Mouse (Mus musculus) heart, embryonic 14.5 days (tissue): ENCODE data around the gene Thsd4. TPM values are rescaled to one million over a fixed set of nuclear protein-coding genes. Genes with fewer than 3 reads are reported as not detected.
A peak's percentile ranks its signal among the peaks of the same experiment; 100 is the strongest.

Experiments used
- ATAC-seq: fragments of 200-750 bp; cut with Nextera tagmentation; 2 replicates; pipeline ENCODE4 v1.8.0; 2017; ENCODE audit warnings: low read depth, moderate TSS enrichment; ENCODE audit not compliant: insufficient number of reproducible peaks, insufficient read depth, low FRiP score
- H3K27ac ChIP-seq, 2 experiments: fragments of 200-500 bp in 1 of 2; fragments of 300-500 bp in 1 of 2; sonication (generic) in 1 of 2; replicated peaks in 1 of 2; 2 replicates each; pipeline ENCODE4 v1.5.1; 2012 to 2014; ENCODE audit warnings: low read depth in 2 of 2, low read length in 2 of 2, control low read depth in 1 of 2, mild to moderate bottlenecking in 1 of 2, mixed read lengths in 1 of 2; ENCODE audit not compliant: control insufficient read depth in 1 of 2, insufficient read depth in 1 of 2
- H3K27me3 ChIP-seq: fragments of 300-500 bp; sonication (generic); 2 replicates; pipeline ENCODE4 v1.6.1; 2014; ENCODE audit warnings: mild to moderate bottlenecking, low read length, control low read depth; ENCODE audit not compliant: control insufficient read depth, insufficient read depth
- H3K36me3 ChIP-seq: fragments of 300-500 bp; sonication (generic); 2 replicates; pipeline ENCODE4 v1.6.1; 2014; ENCODE audit warnings: mild to moderate bottlenecking, control low read depth, low read length, mixed read lengths; ENCODE audit not compliant: control insufficient read depth, insufficient read depth
- H3K4me1 ChIP-seq, 2 experiments: fragments of 200-500 bp in 1 of 2; fragments of 300-500 bp in 1 of 2; sonication (generic) in 1 of 2; 2 replicates each; pipeline ENCODE4 v1.6.1; 2012 to 2014; ENCODE audit warnings: low read length in 2 of 2, control low read depth in 1 of 2, mixed read lengths in 1 of 2; ENCODE audit not compliant: control insufficient read depth in 2 of 2, insufficient read depth in 2 of 2
- H3K4me2 ChIP-seq: fragments of 300-500 bp; sonication (generic); 2 replicates; pipeline ENCODE4 v1.6.1; 2014; ENCODE audit warnings: mild to moderate bottlenecking, low read length
- H3K4me3 ChIP-seq, 2 experiments: fragments of 200-500 bp in 1 of 2; fragments of 300-500 bp in 1 of 2; sonication (generic) in 1 of 2; 2 replicates each; pipeline ENCODE4 v1.5.1; 2012 to 2014; ENCODE audit warnings: low read length in 2 of 2, mild to moderate bottlenecking in 2 of 2, control low read depth in 1 of 2, low read depth in 1 of 2, moderate library complexity in 1 of 2; ENCODE audit not compliant: control insufficient read depth in 1 of 2, insufficient read depth in 1 of 2
- H3K9ac ChIP-seq: fragments of 300-500 bp; sonication (generic); 2 replicates; pipeline ENCODE4 v1.6.1; 2014; ENCODE audit warnings: mild to moderate bottlenecking, low read length
- H3K9me3 ChIP-seq: fragments of 300-500 bp; sonication (generic); 2 replicates; pipeline ENCODE4 v1.6.1; 2016; ENCODE audit warnings: low read length, control low read depth; ENCODE audit not compliant: control insufficient read depth
- WGBS: fragments of 180-500 bp; shearing (Covaris S2); extraction: QIAGEN DNeasy Blood & Tissue Kit; methylation state at CpG from one replicate; pipeline ENCODE4 v1.1.7; 2014; 5-methylcytosine and 5-hydroxymethylcytosine counted together
- polyA plus RNA-seq: library from polyadenylated mRNA; unstranded; fragments of >200 nt; fragmentation: Nextera tagmentation; extraction: Ambion mirVana; gene quantifications from 2 replicates; pipeline ENCODE4 v1.2.1, GENCODE M21; 2014

Thsd4 gene
- polyA plus RNA-seq: 9.4 and 9.5 TPM in 2 replicates

DNA sequence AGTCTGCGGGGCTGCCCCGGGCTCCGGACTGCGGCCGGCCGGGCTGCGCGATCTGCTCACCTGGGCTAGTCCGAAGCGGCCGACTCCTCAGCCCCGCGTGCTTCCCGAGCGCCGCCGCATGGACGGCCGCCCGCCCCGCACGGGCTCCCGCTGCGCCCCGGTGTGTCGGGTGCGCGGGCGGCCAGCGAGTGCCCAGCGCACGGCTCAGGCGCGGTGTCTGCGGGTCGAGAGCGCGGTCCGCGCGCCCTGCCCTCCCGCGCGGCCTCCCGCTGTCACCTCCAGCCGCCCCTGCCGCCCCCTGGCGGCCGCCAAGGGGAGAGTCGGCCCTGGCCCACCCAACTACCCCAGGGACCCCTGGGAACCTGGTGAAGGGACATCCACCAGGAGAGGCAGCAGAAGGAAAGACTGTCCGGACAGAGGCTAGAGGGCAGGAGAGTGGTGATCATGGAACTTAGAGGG, at the start of gene Thsd4:
Gene Thsd4 (minus strand): TSS at position 241 of the 459 bp plus-strand sequence.
- no peaks in the 10 kb centered on the region for H3K36me3 ChIP-seq

DNA sequence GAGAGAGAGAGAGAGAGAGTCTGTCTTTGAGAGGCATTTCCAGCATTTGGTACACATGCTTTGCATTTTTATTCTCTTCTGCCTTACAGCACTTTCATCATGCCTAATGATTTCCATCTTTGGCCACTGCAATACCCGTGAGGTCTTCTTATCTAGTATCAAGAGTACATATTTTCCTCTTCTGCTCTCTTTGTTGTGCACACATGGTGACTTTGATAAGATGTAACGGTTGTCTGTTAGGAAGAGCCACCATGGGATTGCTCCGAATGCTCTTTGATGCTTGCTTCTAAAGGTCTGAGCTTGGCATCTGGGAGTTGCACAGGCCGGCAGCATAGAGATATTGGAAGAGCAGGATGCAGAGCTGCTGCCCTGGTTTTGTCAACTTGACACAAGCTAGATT, 49.2 kb upstream of the Thsd4 start:
- Histone ChIP-seq H3K4me2 (no peak overlapping the region), H3K27ac (no peak overlapping the region), H3K9ac (no peak overlapping the region), H3K4me3 (no peak overlapping the region), H3K9me3 (peaks cover 6% of the 10 kb centered on the region; the same call in 1 of the 2 replicates), H3K27me3 (no peaks in the 10 kb centered on the region), H3K4me1 (no peaks in the 10 kb centered on the region), H3K36me3 (no peaks in the 10 kb centered on the region)
- 44% methylated on average over 4 of the region's 4 CpGs for WGBS
- no peak for ATAC-seq

More for the DNA sequence above, at the start of gene Thsd4:
- peak within 1 kb of the TSS; percentile 82 for H3K9ac ChIP-seq
- H3K4me2 ChIP-seq: peak within 1 kb of the TSS; percentile 96
- H3K27me3 ChIP-seq: peaks cover 12% of the 10 kb centered on the region
- H3K9me3 ChIP-seq: no peaks in the 10 kb centered on the region
- H3K4me3 ChIP-seq: peak within 1 kb of the TSS; percentile 69 to 81
- 3% methylated on average over 24 of the region's 51 CpGs for WGBS
- H3K4me1 ChIP-seq: peaks cover 34 to 43% of the 10 kb centered on the region in 2 experiments
- peak; percentile 64 for ATAC-seq
- H3K27ac ChIP-seq: no peak within 1 kb of the TSS; a peak in 1 of 4 replicates

DNA sequence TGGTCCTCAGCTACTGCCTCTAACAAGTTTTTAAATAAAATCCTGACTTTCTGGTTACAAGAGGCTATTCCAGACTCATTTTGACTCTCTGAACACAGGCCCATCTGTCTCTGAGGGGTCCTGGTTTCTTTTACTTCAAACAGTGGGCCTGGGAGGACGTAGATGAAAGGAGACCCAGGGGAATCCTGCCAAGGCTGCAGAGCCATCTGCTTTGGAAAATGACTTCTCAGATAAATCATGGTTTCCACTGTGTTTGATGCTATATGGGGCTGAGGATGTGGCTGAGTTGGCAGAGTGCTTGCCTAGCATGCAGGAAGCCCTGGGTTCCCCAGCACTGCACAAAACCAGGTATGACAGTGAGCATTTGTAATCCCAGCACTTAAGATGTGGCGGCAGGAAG, 47.5 kb upstream of the Thsd4 start:
- H3K9ac ChIP-seq: no peak overlapping the region
- no peak for ATAC-seq
- H3K36me3 ChIP-seq: no peaks in the 10 kb centered on the region
- no peak overlapping the region for H3K4me3 ChIP-seq
- peaks cover 6% of the 10 kb centered on the region; the same call in 1 of the 2 replicates for H3K9me3 ChIP-seq
- no peak overlapping the region for H3K4me2 ChIP-seq
- 79% methylated on average over 2 of the region's 2 CpGs for WGBS
- H3K4me1 ChIP-seq: no peaks in the 10 kb centered on the region
- no peaks in the 10 kb centered on the region for H3K27me3 ChIP-seq
- H3K27ac ChIP-seq: no peak overlapping the region

GRCm38 (mm10) chr9:60563809-60564208, 42.0 kb upstream of the Thsd4 start:
- Histone ChIP-seq H3K4me1 (no peaks in the 10 kb centered on the region), H3K9me3 (no peaks in the 10 kb centered on the region), H3K27ac (no peak overlapping the region), H3K27me3 (no peaks in the 10 kb centered on the region), H3K4me2 (no peak overlapping the region), H3K36me3 (no peaks in the 10 kb centered on the region), H3K4me3 (no peak overlapping the region), H3K9ac (no peak overlapping the region)
- no peak for ATAC-seq
- 88% methylated on average over 7 of the region's 7 CpGs for WGBS

GRCm38 (mm10) chr9:60562443-60563371, 40.9 kb upstream of the Thsd4 start:
- ATAC-seq: no peak
- H3K9ac ChIP-seq: no peak overlapping the region
- no peaks in the 10 kb centered on the region for H3K9me3 ChIP-seq
- no peak overlapping the region for H3K27ac ChIP-seq
- H3K36me3 ChIP-seq: no peaks in the 10 kb centered on the region
- 64% methylated on average over 20 of the region's 20 CpGs for WGBS
- H3K4me1 ChIP-seq: no peaks in the 10 kb centered on the region
- no peak overlapping the region for H3K4me2 ChIP-seq
- H3K4me3 ChIP-seq: no peak overlapping the region
- no peaks in the 10 kb centered on the region for H3K27me3 ChIP-seq

GRCm38 (mm10) chr9:60561641-60562289, 39.9 kb upstream of the Thsd4 start:
- H3K27ac ChIP-seq: no peak overlapping the region
- no peaks in the 10 kb centered on the region for H3K9me3 ChIP-seq
- ATAC-seq: no peak
- no peaks in the 10 kb centered on the region for H3K36me3 ChIP-seq
- H3K4me2 ChIP-seq: no peak overlapping the region
- H3K9ac ChIP-seq: no peak overlapping the region
- no peaks in the 10 kb centered on the region for H3K27me3 ChIP-seq
- 70% methylated on average over 9 of the region's 9 CpGs for WGBS
- H3K4me3 ChIP-seq: no peak overlapping the region
- no peaks in the 10 kb centered on the region for H3K4me1 ChIP-seq

DNA sequence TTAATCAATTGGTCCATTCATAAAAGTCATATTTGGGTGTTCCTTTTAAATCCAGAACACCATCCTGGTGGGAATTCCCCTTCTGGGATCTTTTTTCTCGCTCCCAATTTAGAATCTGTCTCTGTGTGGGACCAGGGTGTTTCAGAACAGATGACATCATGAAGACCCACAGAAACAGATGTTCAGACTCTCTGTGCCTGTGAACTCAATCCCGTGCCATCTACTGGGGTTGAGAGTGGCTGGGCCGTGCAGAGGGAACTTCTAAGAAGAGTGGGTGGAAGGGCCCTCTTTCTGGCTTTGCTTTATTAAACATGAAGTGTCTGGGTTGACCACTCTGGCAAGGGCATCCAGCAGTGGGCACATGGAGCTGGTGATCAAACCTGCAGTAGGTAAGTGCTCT, 36.7 kb upstream of the Thsd4 start:
- Histone ChIP-seq H3K9ac (no peak overlapping the region), H3K27ac (no peak overlapping the region), H3K27me3 (no peaks in the 10 kb centered on the region), H3K4me2 (no peak overlapping the region), H3K9me3 (no peaks in the 10 kb centered on the region), H3K36me3 (no peaks in the 10 kb centered on the region), H3K4me3 (no peak overlapping the region), H3K4me1 (no peaks in the 10 kb centered on the region)
- 49% methylated on average over 3 of the region's 3 CpGs for WGBS
- ATAC-seq: no peak
